Mouse (Mus musculus) stomach, postnatal 0 days (tissue): ENCODE results near the gene Bloc1s4. TPM values are rescaled to one million over a fixed set of nuclear protein-coding genes. Genes with fewer than 3 reads are reported as not detected.

Experiments
- ATAC-seq: fragments of 200-750 bp; cut with Nextera tagmentation; 2 replicates; pipeline ENCODE4 v1.8.0; 2017; ENCODE audit not compliant: low FRiP score, low TSS enrichment
- DNase-seq: peaks from one replicate; pipeline ENCODE4 v3.0.0-alpha.2; 2016; ENCODE audit warnings: low spot score
- H3K27ac ChIP-seq: fragments of 300-500 bp; sonication (generic); replicated peaks from 2 replicates; pipeline ENCODE4 v1.5.1; 2014; ENCODE audit warnings: mild to moderate bottlenecking, control low read depth
- H3K27me3 ChIP-seq: fragments of 300-500 bp; sonication (generic); 2 replicates; pipeline ENCODE4 v1.6.1; 2014; ENCODE audit warnings: low read length; ENCODE audit not compliant: control insufficient read depth, insufficient read depth
- H3K36me3 ChIP-seq: fragments of 300-500 bp; sonication (generic); 2 replicates; pipeline ENCODE4 v1.6.1; 2014; ENCODE audit warnings: low read length, mixed read lengths; ENCODE audit not compliant: control insufficient read depth, insufficient read depth
- H3K4me1 ChIP-seq: fragments of 300-500 bp; sonication (generic); replicated peaks from 2 replicates; pipeline ENCODE4 v1.6.1; 2014; ENCODE audit warnings: antibody characterized with exemption; ENCODE audit not compliant: control insufficient read depth, insufficient read depth
- H3K4me2 ChIP-seq: fragments of 300-500 bp; sonication (generic); replicated peaks from 2 replicates; pipeline ENCODE4 v1.6.1; 2014; ENCODE audit warnings: low read depth, mild to moderate bottlenecking, control low read depth, moderate library complexity
- H3K4me3 ChIP-seq: fragments of 300-500 bp; sonication (generic); 2 replicates; pipeline ENCODE4 v1.5.1; 2014; ENCODE audit warnings: low read depth, low read length, control low read depth
- H3K9ac ChIP-seq: fragments of 300-500 bp; sonication (generic); 2 replicates; pipeline ENCODE4 v1.6.1; 2014; ENCODE audit warnings: mild to moderate bottlenecking, low read length, control low read depth, mixed read lengths
- H3K9me3 ChIP-seq: fragments of 300-500 bp; sonication (generic); 2 replicates; pipeline ENCODE4 v1.6.1; 2016; ENCODE audit warnings: low read length; ENCODE audit not compliant: control insufficient read depth
- CTCF ChIP-seq: IDR thresholded peaks from 2 replicates; pipeline ENCODE4 v1.5.1; 2016; ENCODE audit warnings: antibody characterized with exemption, low read depth, mild to moderate bottlenecking, moderate library complexity
- EP300 ChIP-seq: optimal IDR thresholded peaks from 2 replicates; pipeline ENCODE3; 2016; ENCODE audit warnings: antibody characterized with exemption
- WGBS: fragments of 180-500 bp; shearing (Covaris S2); extraction: QIAGEN DNeasy Blood & Tissue Kit; methylation state at CpG from one replicate; pipeline ENCODE4 v1.1.7; 2014; 5-methylcytosine and 5-hydroxymethylcytosine counted together
- polyA plus RNA-seq: library from polyadenylated mRNA; unstranded; fragments of >200 nt; fragmentation: Nextera tagmentation; extraction: Ambion mirVana; gene quantifications from 2 replicates; pipeline ENCODE4 v1.2.1, GENCODE M21; 2015

Bloc1s4 gene
- polyA plus RNA-seq, 1 experiment from 2014 or later: 21.4 TPM

GRCm38 (mm10) chr5:36700939-36701620 lies 47.4 kb downstream of the Bloc1s4 start:
- ATAC-seq (peak; percentile 82), DNase-seq (peak; percentile 44)
- Histone ChIP-seq H3K36me3 (no peaks in the 10 kb centered on the region), H3K9ac (no peak overlapping the region), H3K4me3 (no peak overlapping the region), H3K9me3 (no peaks in the 10 kb centered on the region), H3K4me1 (no peaks in the 10 kb centered on the region), H3K4me2 (no peak overlapping the region), H3K27ac (0 out of 2 replicates have a peak overlapping the region, but pooled peaks have one; percentile 35), H3K27me3 (no peaks in the 10 kb centered on the region)
- TF ChIP-seq CTCF (no peak), EP300 (no peak)
- WGBS: 53% methylated on average over 6 of the region's 6 CpGs

DNA sequence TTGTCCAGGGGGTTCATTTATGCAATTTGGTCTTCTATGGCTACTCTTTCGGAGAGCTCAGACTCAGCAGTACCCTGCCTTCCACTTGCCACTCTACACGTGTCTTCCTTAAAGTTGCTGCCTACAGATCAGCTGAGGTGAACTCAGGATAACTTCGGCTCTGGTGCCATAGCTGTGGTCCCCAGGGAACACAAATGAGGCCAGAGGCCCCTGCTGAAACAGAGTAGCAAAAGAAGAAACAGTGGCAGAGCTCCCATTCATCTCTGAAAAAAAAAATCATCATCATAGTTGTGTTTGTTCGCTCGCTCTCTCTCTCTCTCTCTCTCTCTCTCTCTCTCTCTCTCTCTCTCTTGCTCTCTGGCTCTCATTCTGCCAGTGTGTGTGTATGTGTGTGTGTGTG lies 49.8 kb downstream of the Bloc1s4 start:
- no peak overlapping the region for H3K27ac ChIP-seq
- no peak overlapping the region for H3K4me3 ChIP-seq
- no peaks in the 10 kb centered on the region for H3K27me3 ChIP-seq
- no peak overlapping the region for H3K4me2 ChIP-seq
- 60% methylated on average over 5 of the region's 5 CpGs for WGBS
- no peaks in the 10 kb centered on the region; the same call in 1 of the 2 replicates for H3K4me1 ChIP-seq
- DNase-seq (no peak), ATAC-seq (no peak)
- H3K9ac ChIP-seq: no peak overlapping the region
- TF ChIP-seq EP300 (no peak), CTCF (no peak)
- no peaks in the 10 kb centered on the region for H3K9me3 ChIP-seq
- no peaks in the 10 kb centered on the region for H3K36me3 ChIP-seq

DNA sequence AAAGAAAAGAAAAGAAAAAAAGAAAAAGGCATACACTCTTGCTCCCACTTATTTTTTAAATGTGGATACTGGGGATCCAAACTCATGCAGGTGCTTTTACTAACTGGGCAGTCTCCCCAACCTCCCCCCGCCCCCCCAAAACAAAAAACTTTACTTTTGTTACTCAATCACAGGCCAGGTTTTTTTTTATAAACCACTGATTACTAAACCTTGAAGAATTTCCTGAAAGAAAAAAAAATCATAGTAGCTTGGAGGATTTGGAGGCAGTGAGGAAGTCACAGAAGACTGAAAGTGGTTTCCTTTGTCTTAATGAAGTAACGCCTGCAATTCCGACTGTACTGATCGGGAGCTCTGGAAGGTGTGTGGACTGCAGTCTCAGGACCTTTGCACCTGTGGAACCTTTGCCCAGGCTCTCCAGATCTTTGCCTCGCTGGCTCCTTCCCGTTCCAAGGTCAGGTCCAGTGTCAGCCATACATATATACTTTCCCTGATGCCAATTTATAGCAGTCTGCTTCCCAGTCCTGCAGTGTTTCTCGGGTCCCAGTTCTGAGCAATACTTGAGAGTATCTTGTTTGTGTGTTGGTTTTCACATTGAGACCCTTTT lies 50.3 kb downstream of the Bloc1s4 start:
- Histone ChIP-seq H3K4me2 (no peak overlapping the region), H3K27me3 (no peaks in the 10 kb centered on the region), H3K9me3 (no peaks in the 10 kb centered on the region), H3K9ac (no peak overlapping the region), H3K27ac (no peak overlapping the region), H3K4me3 (no peak overlapping the region), H3K36me3 (no peaks in the 10 kb centered on the region), H3K4me1 (no peaks in the 10 kb centered on the region; the same call in 1 of the 2 replicates)
- DNase-seq (no peak), ATAC-seq (no peak)
- 69% methylated on average over 7 of the region's 7 CpGs for WGBS
- TF ChIP-seq CTCF (no peak), EP300 (no peak)

Other genes starting within 250 kb of the Bloc1s4 start
- gene Tbc1d14, start 155.4 kb downstream of the Bloc1s4 start, polyA plus RNA-seq: 22.1 and 22.8 TPM in 2 replicates
- 21.5 and 22.7 TPM in 2 replicates for gene D5Ertd579e, start 52.6 kb downstream of the Bloc1s4 start, polyA plus RNA-seq
- 310 and 322 TPM in 2 replicates for gene Mrfap1, start 48.1 kb upstream of the Bloc1s4 start, polyA plus RNA-seq
- 16.3 and 18.0 TPM in 2 replicates for gene Man2b2, start 82.0 kb upstream of the Bloc1s4 start, polyA plus RNA-seq
- 0.77 and 0.93 TPM in 2 replicates for gene Ppp2r2c, start 119.9 kb upstream of the Bloc1s4 start, polyA plus RNA-seq
- gene Wfs1, start 240.6 kb upstream of the Bloc1s4 start, polyA plus RNA-seq: 7.6 and 8.5 TPM in 2 replicates